Mouse (Mus musculus) brain, embryonic 14.5 days (tissue): ENCODE measurements around the gene Diras1. TPM values are rescaled to one million over a fixed set of nuclear protein-coding genes. Genes with fewer than 3 reads are reported as not detected.
"Not testable (repeated sequence)": the region's sequence is repeated elsewhere in the genome, so short reads cannot be mapped to it uniquely, and the experiment has no call there.

Experiments used
- DNase-seq: peaks from one replicate; pipeline ENCODE4 v3.0.0-alpha.2; 2011; ENCODE audit warnings: low read depth
- CTCF ChIP-seq: fragments of 200-500 bp; IDR thresholded peaks from 2 replicates; pipeline ENCODE4 v1.5.1; 2012; ENCODE audit warnings: inconsistent platforms, mild to moderate bottlenecking, moderate library complexity, borderline replicate concordance; ENCODE audit not compliant: insufficient read depth, insufficient read length; ENCODE audit errors: extremely low read depth
- POLR2A ChIP-seq: fragments of 200-500 bp; IDR thresholded peaks from 2 replicates; pipeline ENCODE4 v1.6.1; 2012; ENCODE audit warnings: mild to moderate bottlenecking, inconsistent platforms, borderline replicate concordance; ENCODE audit not compliant: poor library complexity, insufficient read depth, insufficient read length, severe bottlenecking; ENCODE audit errors: extremely low read depth
- polyA plus RNA-seq: library from polyadenylated mRNA; depleted of rRNA; stranded (reverse); fragments of >200 nt; gene quantifications from 2 replicates; pipeline ENCODE4 v1.2.3, GENCODE M21; 2012

Gene Diras1
- polyA plus RNA-seq, 1 experiment, result 66.5 TPM

GRCm38 (mm10) chr10:80991007-80991406 is 34.5 kb downstream of the Diras1 start:
- TF ChIP-seq CTCF, result peak; percentile 8; the same call in 1 of the 2 replicates
- TF ChIP-seq POLR2A, result no peak
- peak; percentile 27 for DNase-seq

GRCm38 (mm10) chr10:80990406-80990805 is 35.1 kb downstream of the Diras1 start:
- TF ChIP-seq CTCF (no peak), POLR2A (no peak)

GRCm38 (mm10) chr10:80989854-80990253 is 35.6 kb downstream of the Diras1 start:
- not testable (repeated sequence) for DNase-seq

More at GRCm38 (mm10) chr10:80990406-80990805, 35.1 kb downstream of the Diras1 start:
- DNase-seq, result no peak

- TF ChIP-seq POLR2A, result no peak
- no peak for DNase-seq
Observed at GRCm38 (mm10) chr10:80989446-80989845, 36.0 kb downstream of the Diras1 start.

GRCm38 (mm10) chr10:80987709-80988441 is 37.6 kb downstream of the Diras1 start:
- DNase-seq, result peak; percentile 86
- TF ChIP-seq CTCF (peak; percentile 96), POLR2A (no peak)

- no peak for DNase-seq
- TF ChIP-seq POLR2A (no peak), CTCF (no peak)
Observed at GRCm38 (mm10) chr10:80986754-80987153, 38.7 kb downstream of the Diras1 start.

GRCm38 (mm10) chr10:80985970-80986701 is 39.3 kb downstream of the Diras1 start:
- DNase-seq, result no peak
- TF ChIP-seq CTCF (no peak), POLR2A (no peak)

- DNase-seq, result no peak
- TF ChIP-seq POLR2A, result no peak
- no peak for TF ChIP-seq CTCF
Observed at GRCm38 (mm10) chr10:80985241-80985969, 40.1 kb downstream of the Diras1 start.

GRCm38 (mm10) chr10:80984223-80984622 is 41.2 kb downstream of the Diras1 start:
- no peak for TF ChIP-seq CTCF
- no peak for TF ChIP-seq POLR2A
- no peak for DNase-seq

- no peak for DNase-seq
- no peak for TF ChIP-seq CTCF
- no peak for TF ChIP-seq POLR2A
Observed at GRCm38 (mm10) chr10:80982381-80982780, 43.1 kb downstream of the Diras1 start.

- TF ChIP-seq POLR2A, result no peak
- no peak for TF ChIP-seq CTCF
- no peak for DNase-seq
Observed at GRCm38 (mm10) chr10:80981564-80982112, 43.8 kb downstream of the Diras1 start.
